Mouse (Mus musculus): Measurements from ENCODE around the gene Disp2. TPM values are rescaled to one million over a fixed set of nuclear protein-coding genes. Genes with fewer than 3 reads are reported as not detected.

Gene Disp2
- polyA plus RNA-seq, 1 experiment from 2014 or later: 2.3 TPM

DNA sequence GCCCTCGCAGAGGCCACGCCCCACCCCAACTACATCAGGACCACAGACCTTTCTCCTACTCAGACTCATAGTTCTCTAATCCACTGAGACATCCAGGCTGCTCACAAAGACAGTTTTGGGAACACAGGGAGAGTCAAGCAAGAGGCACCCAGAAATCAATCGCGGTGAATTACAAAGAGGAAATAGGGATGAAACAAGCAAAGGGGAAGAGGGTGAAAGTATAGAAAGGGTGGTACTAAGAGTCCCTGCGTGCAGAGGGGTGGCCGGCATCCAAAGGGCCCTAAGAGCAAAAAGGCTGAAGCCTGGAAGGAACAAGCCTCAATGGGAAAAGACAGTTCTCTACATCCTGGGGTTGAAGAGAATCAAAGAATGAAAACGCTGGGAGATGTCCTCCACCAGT, 34.9 kb upstream of the Disp2 start:
- Histone ChIP-seq H3K27me3 (replicated peaks; ENCODE audit: control insufficient read depth, insufficient read depth, low read length) (peaks cover 8% of the 10 kb centered on the region; the same call in 1 of the 2 replicates), H3K9me3 (ENCODE audit: control insufficient read depth, low read length) (no peaks in the 10 kb centered on the region), H3K4me1 (ENCODE audit: control insufficient read depth, insufficient read depth, low read length) (peaks cover 16% of the 10 kb centered on the region), H3K36me3 (ENCODE audit: control insufficient read depth, insufficient read depth, low read length) (0 out of 2 replicates have a peak, but pooled peaks cover 4% of the 10 kb centered on the region), H3K9ac (ENCODE audit: low read depth, low read length) (no peak overlapping the region; the same call in 1 of the 2 replicates), H3K4me2 (ENCODE audit: low read depth, low read length) (0 out of 2 replicates have a peak overlapping the region, but pooled peaks have one; percentile 96), H3K4me3 (ENCODE audit: low read length) (no peak overlapping the region), H3K27ac (ENCODE audit: low read length) (no peak overlapping the region)
- WGBS: 19% methylated on average over 7 of the region's 7 CpGs
- no peak for ATAC-seq

DNA sequence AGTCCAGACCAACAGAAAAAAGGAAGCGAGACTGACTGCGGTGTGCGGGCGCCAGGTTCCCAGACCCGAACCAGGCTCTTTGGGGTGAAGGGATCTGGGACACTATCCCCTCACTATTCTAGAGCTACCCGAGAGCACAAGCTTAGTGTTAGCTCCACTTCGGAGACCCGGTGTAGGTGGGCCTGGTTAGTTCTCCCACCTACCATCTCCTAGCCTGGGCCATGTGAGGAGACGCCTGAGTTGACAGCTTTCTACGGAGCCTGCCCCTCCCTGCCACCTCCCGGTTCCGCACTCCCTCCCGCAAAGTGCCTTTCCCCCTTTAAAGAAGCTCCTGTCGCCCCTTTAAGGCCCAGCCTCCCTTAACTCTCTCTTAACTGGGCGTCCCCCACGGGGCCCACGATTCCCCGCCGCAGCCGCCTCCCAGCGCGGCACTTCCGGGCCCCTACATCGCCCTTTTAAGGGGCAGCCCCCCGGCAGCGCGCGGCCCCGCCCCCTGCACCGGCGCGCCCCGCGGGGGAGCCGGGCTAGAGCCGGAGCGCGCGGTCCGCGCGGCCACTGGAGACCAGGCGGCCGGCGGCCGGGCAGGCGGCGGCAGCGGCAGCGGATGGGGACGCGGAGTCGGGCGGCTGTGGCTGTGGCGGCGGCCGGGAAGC, 34.2 kb upstream of the Disp2 start, which contains the start of gene Inafm2:
Gene Inafm2, plus strand, starts transcription at position 527 of the 653 bp plus-strand sequence.
- Histone ChIP-seq H3K27me3 (replicated peaks; ENCODE audit: control insufficient read depth, insufficient read depth, low read length) (peaks cover 8% of the 10 kb centered on the region; the same call in 1 of the 2 replicates), H3K4me1 (ENCODE audit: control insufficient read depth, insufficient read depth, low read length) (peaks cover 16% of the 10 kb centered on the region), H3K9me3 (ENCODE audit: control insufficient read depth, low read length) (no peaks in the 10 kb centered on the region), H3K27ac (ENCODE audit: low read length) (peak within 1 kb of the TSS; percentile 21; the same call in 1 of the 2 replicates), H3K4me3 (ENCODE audit: low read length) (peak within 1 kb of the TSS; percentile 86), H3K4me2 (ENCODE audit: low read depth, low read length) (peak within 1 kb of the TSS; percentile 96), H3K36me3 (ENCODE audit: control insufficient read depth, insufficient read depth, low read length) (0 out of 2 replicates have a peak, but pooled peaks cover 4% of the 10 kb centered on the region), H3K9ac (ENCODE audit: low read depth, low read length) (peak within 1 kb of the TSS; percentile 89)
- peak; percentile 94 for ATAC-seq
- WGBS: under 1% methylated on average over 50 of the region's 57 CpGs

DNA sequence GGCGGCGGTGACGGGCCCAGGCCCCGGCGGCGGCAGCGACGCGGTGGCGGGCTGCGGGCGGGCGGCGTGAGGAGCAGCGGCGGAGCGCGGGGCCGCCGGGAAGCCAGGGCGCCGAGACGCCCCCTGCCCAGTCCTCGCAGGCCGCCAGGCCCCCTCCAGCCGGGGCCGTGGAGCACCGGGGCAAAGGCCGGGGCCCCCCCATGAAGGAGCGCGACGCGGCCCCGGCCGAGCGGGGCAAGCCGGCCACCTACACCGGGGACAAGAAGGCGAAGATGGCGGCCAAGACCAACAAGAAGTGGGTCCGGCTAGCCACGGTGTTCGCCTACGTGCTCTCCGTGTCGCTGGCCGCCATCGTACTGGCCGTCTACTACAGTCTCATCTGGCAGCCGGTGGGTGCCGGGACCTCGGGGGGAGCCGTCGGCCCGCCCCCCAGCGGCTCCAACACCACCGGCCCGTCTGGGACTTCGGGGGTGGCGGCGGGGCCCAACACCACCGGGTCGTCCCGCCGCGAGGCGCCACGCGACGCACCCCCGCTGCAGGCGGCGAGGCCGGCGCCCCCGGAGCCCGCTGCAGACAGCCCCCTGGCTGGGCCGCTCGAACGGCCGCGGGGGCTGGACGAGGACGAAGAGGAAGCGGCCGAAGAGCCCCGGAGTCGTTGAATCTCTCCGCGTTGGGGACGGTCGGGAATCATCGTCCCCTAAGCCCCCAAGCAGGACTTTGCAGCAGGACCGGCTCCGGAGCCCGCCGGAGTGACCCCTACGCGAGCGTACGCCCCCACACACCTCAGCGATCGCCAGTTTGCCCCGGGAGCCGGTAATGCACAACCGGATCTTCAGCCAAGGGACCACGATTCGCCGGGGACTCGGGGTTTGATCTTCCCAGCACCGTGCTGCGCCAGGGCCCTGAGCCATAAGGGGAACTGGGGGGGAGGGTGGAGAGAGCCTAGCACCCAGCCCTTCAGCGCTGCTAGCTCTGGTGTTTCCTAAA, 33.3 kb upstream of the Disp2 start:
- under 1% methylated on average over 98 of the region's 113 CpGs for WGBS
- H3K4me1 ChIP-seq (ENCODE audit: control insufficient read depth, insufficient read depth, low read length): peaks cover 16% of the 10 kb centered on the region
- H3K4me3 ChIP-seq (ENCODE audit: low read length): peak overlapping the region; percentile 86
- peak overlapping the region; percentile 96 for H3K4me2 ChIP-seq (ENCODE audit: low read depth, low read length)
- H3K9me3 ChIP-seq (ENCODE audit: control insufficient read depth, low read length): no peaks in the 10 kb centered on the region
- peaks cover 8% of the 10 kb centered on the region; the same call in 1 of the 2 replicates for H3K27me3 ChIP-seq (replicated peaks; ENCODE audit: control insufficient read depth, insufficient read depth, low read length)
- H3K9ac ChIP-seq (ENCODE audit: low read depth, low read length): peak overlapping the region; percentile 89
- ATAC-seq: peak; percentile 53
- H3K36me3 ChIP-seq (ENCODE audit: control insufficient read depth, insufficient read depth, low read length): 0 out of 2 replicates have a peak, but pooled peaks cover 4% of the 10 kb centered on the region
- peak overlapping the region; percentile 21; the same call in 1 of the 2 replicates for H3K27ac ChIP-seq (ENCODE audit: low read length)

DNA sequence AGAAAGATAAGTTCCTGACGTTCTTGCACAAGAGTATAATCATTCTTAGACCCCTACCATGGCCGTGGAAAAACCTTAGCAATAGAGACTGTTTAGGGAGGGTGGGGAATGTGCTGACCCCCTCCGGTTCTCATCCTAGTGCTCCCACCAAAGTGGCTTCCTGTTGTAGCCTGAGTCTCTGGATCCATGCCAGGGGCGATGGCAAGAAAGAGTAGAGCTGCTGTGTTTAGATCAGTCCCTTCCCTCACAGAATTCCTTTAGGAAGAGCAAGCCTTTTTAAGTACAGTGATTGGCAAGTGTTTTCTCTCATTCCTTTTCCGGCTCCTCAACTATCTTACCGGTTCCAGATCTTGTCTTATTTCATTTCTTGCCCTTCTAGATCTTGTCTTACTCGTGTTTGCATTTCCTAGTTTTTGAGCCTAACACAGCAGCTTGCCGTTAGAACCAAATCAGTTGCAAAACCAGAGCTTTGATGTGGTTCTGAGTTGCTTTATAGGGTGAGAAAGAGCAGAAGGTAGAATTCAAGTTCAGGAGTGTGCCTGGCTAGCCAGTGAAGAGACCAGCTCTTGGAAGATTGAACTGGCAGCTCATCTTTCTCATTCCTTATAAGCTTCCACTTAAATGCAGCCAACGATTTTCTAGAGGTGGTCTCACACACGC, 32.1 kb upstream of the Disp2 start:
- WGBS: 36% methylated on average over 10 of the region's 10 CpGs
- H3K9ac ChIP-seq (ENCODE audit: low read depth, low read length): 0 out of 2 replicates have a peak overlapping the region, but pooled peaks have one; percentile 2

DNA sequence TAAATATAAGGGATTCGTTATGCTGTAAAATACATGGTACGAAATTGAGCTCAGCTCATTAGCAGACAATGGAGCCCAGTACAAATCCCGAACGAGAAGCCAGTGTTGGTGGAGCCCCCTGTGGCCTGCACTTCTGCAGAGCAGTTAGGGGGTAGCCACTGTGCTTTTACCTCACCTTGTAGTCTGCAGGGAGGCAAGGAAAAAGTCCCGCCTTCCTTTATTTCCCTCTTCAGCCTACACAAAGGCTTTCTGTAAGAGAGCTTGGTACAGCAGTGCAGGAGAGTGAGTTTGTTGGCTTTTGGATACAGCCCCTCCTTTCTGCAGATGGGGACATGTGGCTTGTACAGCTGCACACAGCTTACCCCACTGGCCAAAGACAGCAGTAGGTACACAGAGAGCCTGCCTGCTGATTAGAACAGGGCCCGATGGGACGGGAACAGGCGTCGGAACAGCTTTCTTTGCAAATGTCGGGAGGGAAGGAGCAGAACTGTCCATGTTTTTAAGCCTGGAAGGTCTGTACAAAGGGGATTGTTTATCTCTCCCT, 30.1 kb upstream of the Disp2 start:
- H3K9ac ChIP-seq (ENCODE audit: low read depth, low read length): no peak overlapping the region
- H3K36me3 ChIP-seq (ENCODE audit: control insufficient read depth, insufficient read depth, low read length): 0 out of 2 replicates have a peak, but pooled peaks cover 4% of the 10 kb centered on the region
- 57% methylated on average over 10 of the region's 10 CpGs for WGBS
- no peaks in the 10 kb centered on the region for H3K27me3 ChIP-seq (replicated peaks; ENCODE audit: control insufficient read depth, insufficient read depth, low read length)
- H3K27ac ChIP-seq (ENCODE audit: low read length): no peak overlapping the region
- no peaks in the 10 kb centered on the region for H3K9me3 ChIP-seq (ENCODE audit: control insufficient read depth, low read length)
- peaks cover 28% of the 10 kb centered on the region for H3K4me1 ChIP-seq (ENCODE audit: control insufficient read depth, insufficient read depth, low read length)
- ATAC-seq: no peak
- H3K4me2 ChIP-seq (ENCODE audit: low read depth, low read length): no peak overlapping the region
- H3K4me3 ChIP-seq (ENCODE audit: low read length): no peak overlapping the region

More for the DNA sequence above, 32.1 kb upstream of the Disp2 start:
- no peaks in the 10 kb centered on the region for H3K9me3 ChIP-seq (ENCODE audit: control insufficient read depth, low read length)
- H3K4me1 ChIP-seq (ENCODE audit: control insufficient read depth, insufficient read depth, low read length): peaks cover 28% of the 10 kb centered on the region
- H3K27ac ChIP-seq (ENCODE audit: low read length): no peak overlapping the region
- H3K36me3 ChIP-seq (ENCODE audit: control insufficient read depth, insufficient read depth, low read length): 0 out of 2 replicates have a peak, but pooled peaks cover 4% of the 10 kb centered on the region
- H3K4me3 ChIP-seq (ENCODE audit: low read length): peak overlapping the region; percentile 86
- peak overlapping the region; percentile 96 for H3K4me2 ChIP-seq (ENCODE audit: low read depth, low read length)
- peaks cover under 1% of the 10 kb centered on the region; the same call in 1 of the 2 replicates for H3K27me3 ChIP-seq (replicated peaks; ENCODE audit: control insufficient read depth, insufficient read depth, low read length)
- ATAC-seq: no peak

DNA sequence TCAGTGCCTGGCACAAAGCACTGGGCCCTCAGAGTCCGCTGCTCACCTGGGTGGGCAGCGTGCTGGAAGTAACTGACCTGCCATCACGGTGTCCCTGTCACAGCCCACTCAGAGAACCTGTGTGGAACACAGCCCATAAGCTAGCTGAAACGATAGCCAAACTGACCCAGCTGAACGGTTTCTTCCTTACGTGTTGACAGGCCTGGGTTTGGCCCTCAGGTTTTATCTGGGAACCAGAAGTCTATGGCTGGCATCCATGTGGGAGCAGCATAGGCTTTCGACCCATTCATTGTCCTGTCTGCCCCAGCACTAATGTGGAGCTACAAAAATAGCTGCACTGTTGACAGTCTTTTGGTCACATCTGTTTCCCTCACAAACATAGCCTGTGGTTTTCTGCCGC, 29.0 kb upstream of the Disp2 start:
- ATAC-seq: no peak
- H3K27ac ChIP-seq (ENCODE audit: low read length): no peak overlapping the region
- no peaks in the 10 kb centered on the region for H3K27me3 ChIP-seq (replicated peaks; ENCODE audit: control insufficient read depth, insufficient read depth, low read length)
- no peak overlapping the region for H3K9ac ChIP-seq (ENCODE audit: low read depth, low read length)
- H3K4me1 ChIP-seq (ENCODE audit: control insufficient read depth, insufficient read depth, low read length): peaks cover 21% of the 10 kb centered on the region
- H3K4me2 ChIP-seq (ENCODE audit: low read depth, low read length): no peak overlapping the region
- 84% methylated on average over 8 of the region's 8 CpGs for WGBS
- H3K9me3 ChIP-seq (ENCODE audit: control insufficient read depth, low read length): no peaks in the 10 kb centered on the region
- 0 out of 2 replicates have a peak, but pooled peaks cover 4% of the 10 kb centered on the region for H3K36me3 ChIP-seq (ENCODE audit: control insufficient read depth, insufficient read depth, low read length)
- H3K4me3 ChIP-seq (ENCODE audit: low read length): no peak overlapping the region

DNA sequence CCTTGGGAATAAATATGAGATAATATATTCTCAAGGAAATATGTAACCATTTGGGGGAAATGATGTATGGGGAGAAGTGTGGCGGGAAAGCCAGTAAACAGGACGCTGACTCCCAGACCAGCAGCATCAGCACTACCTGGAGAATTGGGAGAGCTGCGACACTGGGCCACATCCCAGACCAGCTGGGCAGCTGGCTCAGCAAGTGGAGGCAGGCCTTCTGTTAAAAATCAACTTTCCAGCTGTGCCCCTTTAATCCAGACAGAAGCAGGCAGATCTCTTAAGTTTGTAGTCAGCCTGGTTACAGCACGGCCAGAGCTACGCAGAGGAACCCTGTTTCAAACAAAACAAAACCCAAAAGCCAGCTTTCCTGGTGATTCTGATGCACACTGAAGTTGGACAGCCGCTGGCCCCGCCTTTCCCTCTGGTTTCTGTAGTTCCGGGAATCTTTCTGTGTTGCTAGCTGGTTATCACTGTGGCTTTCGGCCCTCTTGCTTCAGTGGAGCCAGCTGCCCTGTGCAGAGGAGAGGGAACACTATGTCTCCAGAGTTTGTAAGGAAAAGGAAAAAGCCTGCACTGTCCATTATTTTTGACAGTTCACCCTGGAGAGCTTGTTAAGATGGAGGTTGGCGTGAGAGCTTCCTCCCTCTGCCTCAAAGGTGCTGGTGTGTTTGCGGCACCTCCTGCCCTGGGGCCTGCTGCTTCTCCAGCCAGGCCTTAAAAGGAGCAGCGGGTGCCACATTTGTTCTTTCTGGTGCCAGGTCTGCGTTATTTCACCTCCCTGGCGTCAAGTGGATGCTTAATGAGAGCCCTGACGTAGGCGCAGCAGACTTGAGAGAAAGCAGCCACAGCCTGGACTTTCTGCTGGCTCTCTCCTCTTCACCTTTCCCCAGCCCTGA, 27.4 kb upstream of the Disp2 start:
- H3K36me3 ChIP-seq (ENCODE audit: control insufficient read depth, insufficient read depth, low read length): 0 out of 2 replicates have a peak, but pooled peaks cover 4% of the 10 kb centered on the region
- H3K4me3 ChIP-seq (ENCODE audit: low read length): no peak overlapping the region
- H3K4me2 ChIP-seq (ENCODE audit: low read depth, low read length): no peak overlapping the region
- no peaks in the 10 kb centered on the region for H3K27me3 ChIP-seq (replicated peaks; ENCODE audit: control insufficient read depth, insufficient read depth, low read length)
- peak; percentile 47 for ATAC-seq
- no peak overlapping the region; the same call in 1 of the 2 replicates for H3K9ac ChIP-seq (ENCODE audit: low read depth, low read length)
- H3K27ac ChIP-seq (ENCODE audit: low read length): peak overlapping the region; percentile 84
- no peaks in the 10 kb centered on the region for H3K9me3 ChIP-seq (ENCODE audit: control insufficient read depth, low read length)
- 48% methylated on average over 16 of the region's 16 CpGs for WGBS
- H3K4me1 ChIP-seq (ENCODE audit: control insufficient read depth, insufficient read depth, low read length): peaks cover 17% of the 10 kb centered on the region

DNA sequence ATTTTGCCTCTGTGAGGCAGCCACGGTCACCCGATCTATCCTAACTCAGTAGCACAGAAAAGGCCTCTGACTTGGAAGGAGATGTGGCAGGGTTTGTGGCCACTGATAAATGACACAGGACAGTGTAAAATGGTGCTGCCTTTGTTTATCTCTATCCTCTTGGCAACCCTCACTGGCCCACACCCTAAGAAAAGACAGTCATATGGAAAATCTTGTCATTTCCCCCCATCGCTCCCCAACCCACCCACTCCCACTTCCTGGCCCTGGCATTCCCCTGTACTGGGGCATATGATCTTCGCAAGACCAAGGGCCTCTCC, 26.8 kb upstream of the Disp2 start:
- Histone ChIP-seq H3K9me3 (ENCODE audit: control insufficient read depth, low read length) (no peaks in the 10 kb centered on the region), H3K4me2 (ENCODE audit: low read depth, low read length) (no peak overlapping the region), H3K27me3 (replicated peaks; ENCODE audit: control insufficient read depth, insufficient read depth, low read length) (no peaks in the 10 kb centered on the region), H3K9ac (ENCODE audit: low read depth, low read length) (no peak overlapping the region), H3K4me1 (ENCODE audit: control insufficient read depth, insufficient read depth, low read length) (peaks cover 15% of the 10 kb centered on the region), H3K36me3 (ENCODE audit: control insufficient read depth, insufficient read depth, low read length) (0 out of 2 replicates have a peak, but pooled peaks cover 4% of the 10 kb centered on the region), H3K4me3 (ENCODE audit: low read length) (no peak overlapping the region), H3K27ac (ENCODE audit: low read length) (no peak overlapping the region)
- 0 out of 2 replicates have a peak, but pooled peaks have one; percentile 9 for ATAC-seq
- WGBS: 63% methylated on average over 4 of the region's 4 CpGs
